Mouse (Mus musculus) liver, embryonic 16.5 days (tissue): ENCODE results near the gene Sugt1. TPM values are rescaled to one million over a fixed set of nuclear protein-coding genes. Genes with fewer than 3 reads are reported as not detected.

Source experiments
- ATAC-seq: fragments of 200-750 bp; cut with Nextera tagmentation; 2 replicates; pipeline ENCODE4 v1.8.0; 2017; ENCODE audit warnings: low read depth, mild to moderate bottlenecking, moderate number of reproducible peaks, moderate library complexity
- H3K27ac ChIP-seq: fragments of 300-500 bp; sonication (generic); 2 replicates; pipeline ENCODE4 v1.5.1; 2014; ENCODE audit warnings: mild to moderate bottlenecking, low read length
- H3K27me3 ChIP-seq: fragments of 300-500 bp; sonication (generic); 2 replicates; pipeline ENCODE4 v1.6.1; 2014; ENCODE audit warnings: low read depth, low read length, mixed read lengths; ENCODE audit not compliant: control insufficient read depth, insufficient read depth
- H3K36me3 ChIP-seq: fragments of 300-500 bp; sonication (generic); 2 replicates; pipeline ENCODE4 v1.6.1; 2014; ENCODE audit warnings: mild to moderate bottlenecking; ENCODE audit not compliant: control insufficient read depth, insufficient read depth
- H3K4me1 ChIP-seq: fragments of 300-500 bp; sonication (generic); 2 replicates; pipeline ENCODE4 v1.6.1; 2014; ENCODE audit warnings: low read depth, low read length, mixed read lengths; ENCODE audit not compliant: control insufficient read depth
- H3K4me2 ChIP-seq: fragments of 300-500 bp; sonication (generic); 2 replicates; pipeline ENCODE4 v1.6.1; 2014; ENCODE audit warnings: low read depth, low read length, mixed read lengths
- H3K4me3 ChIP-seq: fragments of 300-500 bp; sonication (generic); 2 replicates; pipeline ENCODE4 v1.5.1; 2014; ENCODE audit warnings: low read depth, mild to moderate bottlenecking, low read length
- H3K9ac ChIP-seq: fragments of 300-500 bp; sonication (generic); 2 replicates; pipeline ENCODE4 v1.6.1; 2014; ENCODE audit warnings: low read depth, low read length
- H3K9me3 ChIP-seq: fragments of 300-500 bp; sonication (generic); replicated peaks from 2 replicates; pipeline ENCODE4 v1.6.1; 2016; ENCODE audit warnings: low read length; ENCODE audit not compliant: control insufficient read depth
- WGBS: fragments of 180-500 bp; shearing (Covaris S2); extraction: QIAGEN DNeasy Blood & Tissue Kit; methylation state at CpG from one replicate; pipeline ENCODE4 v1.1.7; 2014; ENCODE audit not compliant: insufficient replicate concordance; 5-methylcytosine and 5-hydroxymethylcytosine counted together
- polyA plus RNA-seq: library from polyadenylated mRNA; unstranded; fragments of >200 nt; fragmentation: Nextera tagmentation; extraction: Ambion mirVana; gene quantifications from 2 replicates; pipeline ENCODE4 v1.2.1, GENCODE M21; 2015

Sugt1 gene
- polyA plus RNA-seq, 1 experiment from 2014 or later = 30.5 TPM

GRCm38 (mm10) chr14:79658748-79659508 is 71.4 kb downstream of the Sugt1 start:
- 57% methylated on average over 6 of the region's 6 CpGs for WGBS
- no peak overlapping the region for H3K9ac ChIP-seq

GRCm38 (mm10) chr14:79660467-79660866 is 73.0 kb downstream of the Sugt1 start:
- no peaks in the 10 kb centered on the region for H3K36me3 ChIP-seq
- H3K27me3 ChIP-seq = peaks cover 7% of the 10 kb centered on the region
- no peaks in the 10 kb centered on the region for H3K9me3 ChIP-seq
- H3K4me3 ChIP-seq = no peak overlapping the region
- H3K9ac ChIP-seq = no peak overlapping the region
- no peak overlapping the region for H3K27ac ChIP-seq
- WGBS = 43% methylated on average over 5 of the region's 5 CpGs
- H3K4me2 ChIP-seq = no peak overlapping the region
- no peaks in the 10 kb centered on the region; the same call in 1 of the 2 replicates for H3K4me1 ChIP-seq
- no peak for ATAC-seq

More at GRCm38 (mm10) chr14:79658748-79659508, 71.4 kb downstream of the Sugt1 start:
- H3K27ac ChIP-seq = no peak overlapping the region
- peaks cover 7% of the 10 kb centered on the region for H3K27me3 ChIP-seq
- H3K4me1 ChIP-seq = no peaks in the 10 kb centered on the region; the same call in 1 of the 2 replicates
- ATAC-seq = no peak
- no peak overlapping the region for H3K4me2 ChIP-seq
- no peaks in the 10 kb centered on the region for H3K36me3 ChIP-seq
- H3K4me3 ChIP-seq = no peak overlapping the region
- no peaks in the 10 kb centered on the region for H3K9me3 ChIP-seq

DNA sequence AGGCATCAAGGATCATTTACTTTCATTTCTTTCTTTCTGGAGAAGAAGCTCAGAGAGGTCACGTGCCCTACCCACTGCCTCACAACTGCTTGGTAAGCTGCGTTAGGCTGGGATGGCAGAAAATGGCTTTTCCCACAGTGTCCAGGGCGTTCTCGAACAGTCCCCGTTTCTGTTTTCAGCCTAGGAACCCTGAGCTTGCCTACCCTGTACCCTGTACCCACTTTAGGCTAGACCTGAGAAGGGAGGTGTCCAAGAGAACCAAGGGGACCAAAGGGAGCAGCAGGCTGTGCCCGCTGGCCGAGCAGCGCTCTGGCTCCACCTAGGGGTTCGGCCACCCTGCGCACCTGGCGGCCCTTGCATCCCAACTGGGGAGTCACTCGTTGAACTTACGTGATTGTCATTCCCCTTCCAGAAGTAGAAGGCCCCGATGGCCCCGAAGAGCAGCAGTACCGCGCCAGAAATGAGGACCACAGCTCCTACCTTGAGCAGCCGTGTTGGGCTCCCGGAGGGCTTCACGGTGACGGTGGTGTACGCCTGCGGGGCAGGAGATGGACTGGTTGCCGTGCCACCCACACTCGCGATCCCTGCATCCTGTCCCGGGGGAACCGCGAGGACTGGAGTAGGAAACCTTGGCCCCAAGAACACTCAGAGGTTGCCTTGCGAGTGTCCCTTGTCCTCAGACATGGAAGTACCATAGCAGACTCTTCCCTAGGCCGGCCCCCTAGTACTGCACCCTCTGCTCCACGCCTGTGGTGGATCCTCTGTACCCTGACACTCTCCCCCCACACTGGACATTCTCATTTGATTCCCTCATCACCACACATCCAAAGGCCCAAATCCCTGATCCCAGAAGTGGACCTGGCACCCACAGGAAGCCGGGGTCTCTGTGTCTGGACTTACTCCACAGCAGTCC is 73.8 kb downstream of the Sugt1 start:
- no peaks in the 10 kb centered on the region for H3K9me3 ChIP-seq
- H3K4me2 ChIP-seq = peak overlapping the region; percentile 42
- no peaks in the 10 kb centered on the region for H3K36me3 ChIP-seq
- H3K27me3 ChIP-seq = peaks cover 7% of the 10 kb centered on the region
- ATAC-seq = peak; percentile 63; the same call in 1 of the 2 replicates
- 12% methylated on average over 33 of the region's 33 CpGs for WGBS
- H3K27ac ChIP-seq = no peak overlapping the region
- H3K4me1 ChIP-seq = no peaks in the 10 kb centered on the region; the same call in 1 of the 2 replicates
- H3K4me3 ChIP-seq = no peak overlapping the region
- H3K9ac ChIP-seq = no peak overlapping the region

GRCm38 (mm10) chr14:79662001-79662400 is 74.5 kb downstream of the Sugt1 start, which contains the start of gene Cnmd:
Cnmd (minus strand) TSS chr14:79662170.
- Histone ChIP-seq H3K4me3 (no peak within 1 kb of the TSS), H3K36me3 (no peaks in the 10 kb centered on the region), H3K9me3 (no peaks in the 10 kb centered on the region), H3K4me1 (no peaks in the 10 kb centered on the region; the same call in 1 of the 2 replicates), H3K4me2 (peak within 1 kb of the TSS; percentile 42), H3K27ac (no peak within 1 kb of the TSS), H3K9ac (no peak within 1 kb of the TSS), H3K27me3 (peaks cover 7% of the 10 kb centered on the region)
- 52% methylated on average over 4 of the region's 4 CpGs for WGBS
- no peak for ATAC-seq

- no peak overlapping the region for H3K4me3 ChIP-seq
- no peak overlapping the region for H3K27ac ChIP-seq
- no peak overlapping the region for H3K9ac ChIP-seq
- no peak for ATAC-seq
- no peaks in the 10 kb centered on the region for H3K36me3 ChIP-seq
- 56% methylated on average over 3 of the region's 3 CpGs for WGBS
- H3K9me3 ChIP-seq = no peaks in the 10 kb centered on the region
- no peaks in the 10 kb centered on the region for H3K4me1 ChIP-seq
- no peaks in the 10 kb centered on the region for H3K27me3 ChIP-seq
- H3K4me2 ChIP-seq = no peak overlapping the region
Observed at GRCm38 (mm10) chr14:79671008-79671407, 83.5 kb downstream of the Sugt1 start.

DNA sequence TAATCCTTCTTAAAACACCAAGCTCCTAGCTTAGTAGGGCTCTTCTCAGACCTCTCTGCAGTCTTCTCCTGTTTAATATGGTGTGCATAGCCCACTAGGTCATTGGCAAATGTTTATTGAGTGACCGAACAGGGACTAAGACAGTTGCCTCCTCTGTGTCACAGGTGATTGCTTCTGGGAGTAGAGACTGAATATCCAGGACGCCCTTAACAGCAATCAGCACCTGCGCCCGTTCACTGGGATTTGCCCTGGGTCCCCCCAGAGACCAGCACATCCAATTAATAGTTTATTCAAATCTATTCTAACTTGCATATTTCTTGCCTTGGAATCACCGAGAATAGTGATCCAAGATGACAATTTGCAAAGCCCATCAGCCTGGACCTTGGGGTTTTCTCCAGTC is 85.1 kb downstream of the Sugt1 start:
- WGBS = 70% methylated on average over 5 of the region's 5 CpGs

DNA sequence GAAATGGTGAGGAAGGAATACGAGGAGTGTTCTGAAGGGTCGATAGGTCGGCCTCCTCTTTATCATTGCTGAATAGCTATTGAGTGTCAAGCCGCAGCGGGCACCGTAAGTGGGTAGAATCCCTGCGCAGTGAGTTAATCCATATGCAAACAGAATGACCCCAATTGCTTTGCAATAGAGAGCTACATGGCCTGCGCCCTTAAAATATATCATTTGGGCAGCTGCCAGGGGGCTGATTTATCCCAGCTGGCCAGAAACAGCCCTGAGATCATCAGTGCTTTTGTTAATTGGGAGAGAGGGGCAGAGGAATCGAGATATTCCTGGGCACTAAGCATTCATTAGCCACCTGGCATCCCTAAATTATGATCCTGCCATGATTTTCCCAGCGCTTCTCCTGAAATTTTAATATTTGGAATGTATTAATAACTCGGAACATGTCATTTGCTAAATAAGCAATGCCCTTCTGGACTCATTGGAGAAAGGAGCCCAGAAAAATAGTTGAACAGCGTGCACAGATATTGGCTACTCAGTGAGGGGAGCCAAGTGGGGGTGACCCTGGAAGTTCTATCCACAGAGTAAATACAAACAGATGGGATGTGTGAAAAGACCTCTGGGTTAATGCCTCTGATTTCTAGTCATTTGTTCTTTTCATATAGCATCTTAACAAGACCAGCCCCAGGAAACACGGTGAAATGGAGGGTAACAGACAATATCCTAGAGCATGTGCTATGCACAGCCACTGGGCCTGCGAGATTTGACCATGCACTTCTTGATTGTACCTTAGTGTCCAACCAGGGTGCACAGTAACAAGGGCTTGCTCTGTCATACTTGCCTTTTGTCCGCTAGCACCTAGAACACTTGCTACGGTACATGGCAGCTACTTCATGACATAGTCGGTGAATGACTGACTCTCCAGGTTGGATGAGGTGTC is 85.9 kb downstream of the Sugt1 start:
- WGBS = 69% methylated on average over 17 of the region's 17 CpGs
- Histone ChIP-seq H3K4me1 (no peaks in the 10 kb centered on the region), H3K4me2 (no peak overlapping the region), H3K27me3 (no peaks in the 10 kb centered on the region), H3K4me3 (no peak overlapping the region), H3K27ac (no peak overlapping the region), H3K9ac (no peak overlapping the region), H3K36me3 (no peaks in the 10 kb centered on the region), H3K9me3 (no peaks in the 10 kb centered on the region)
- no peak for ATAC-seq

More for the DNA sequence above, 85.1 kb downstream of the Sugt1 start:
- Histone ChIP-seq H3K4me2 (no peak overlapping the region), H3K4me1 (no peaks in the 10 kb centered on the region), H3K9ac (no peak overlapping the region), H3K27me3 (no peaks in the 10 kb centered on the region), H3K4me3 (no peak overlapping the region), H3K36me3 (no peaks in the 10 kb centered on the region), H3K27ac (no peak overlapping the region), H3K9me3 (no peaks in the 10 kb centered on the region)
- no peak for ATAC-seq

GRCm38 (mm10) chr14:79677108-79677753 is 89.7 kb downstream of the Sugt1 start:
- Histone ChIP-seq H3K27me3 (no peaks in the 10 kb centered on the region), H3K36me3 (no peaks in the 10 kb centered on the region), H3K4me3 (no peak overlapping the region), H3K4me1 (no peaks in the 10 kb centered on the region), H3K4me2 (no peak overlapping the region), H3K9ac (no peak overlapping the region), H3K27ac (no peak overlapping the region), H3K9me3 (no peaks in the 10 kb centered on the region)
- no peak for ATAC-seq
- 56% methylated on average over 15 of the region's 15 CpGs for WGBS
